Mouse (Mus musculus) midbrain, embryonic 11.5 days (tissue): ENCODE measurements at regions not wholly inside any gene's neighbourhood (a gene's known extent, or its start where the extent isn't known, plus 50 kb on each side); places are given as distances from the start of the nearest gene placed in this dataset.
"Not testable (repeated sequence)": the region's sequence is repeated elsewhere in the genome, so short reads cannot be mapped to it uniquely, and the experiment has no call there.

ENCODE experiments used
- ATAC-seq: fragments of 200-750 bp; cut with Nextera tagmentation; 2 replicates; pipeline ENCODE4 v1.8.0; 2017; ENCODE audit warnings: moderate TSS enrichment, moderate library complexity; ENCODE audit not compliant: low FRiP score
- DNase-seq: peaks from one replicate; pipeline ENCODE4 v3.0.0; 2015; ENCODE audit warnings: low spot score; ENCODE audit errors: missing footprints
- H3K27ac ChIP-seq: fragments of 300-500 bp; sonication (generic); 2 replicates; pipeline ENCODE4 v1.5.1; 2014; ENCODE audit warnings: low read depth, low read length
- H3K27me3 ChIP-seq: fragments of 300-500 bp; sonication (generic); 2 replicates; pipeline ENCODE4 v1.6.1; 2014; ENCODE audit warnings: mild to moderate bottlenecking, low read length, moderate library complexity, mixed read lengths; ENCODE audit not compliant: control insufficient read depth, insufficient read depth
- H3K36me3 ChIP-seq: fragments of 300-500 bp; sonication (generic); 2 replicates; pipeline ENCODE4 v1.6.1; 2014; ENCODE audit warnings: mild to moderate bottlenecking, low read length, moderate library complexity, mixed read lengths; ENCODE audit not compliant: control insufficient read depth, insufficient read depth
- H3K4me1 ChIP-seq: fragments of 300-500 bp; sonication (generic); 2 replicates; pipeline ENCODE4 v1.6.1; 2014; ENCODE audit warnings: low read length; ENCODE audit not compliant: control insufficient read depth, insufficient read depth
- H3K4me2 ChIP-seq: fragments of 300-500 bp; sonication (generic); 2 replicates; pipeline ENCODE4 v1.6.1; 2014; ENCODE audit warnings: mild to moderate bottlenecking, moderate library complexity
- H3K4me3 ChIP-seq: fragments of 300-500 bp; sonication (generic); 2 replicates; pipeline ENCODE4 v1.5.1; 2014; ENCODE audit warnings: low read depth, low read length
- H3K9ac ChIP-seq: fragments of 300-500 bp; sonication (generic); 2 replicates; pipeline ENCODE4 v1.6.1; 2014; ENCODE audit warnings: low read length
- H3K9me3 ChIP-seq: fragments of 300-500 bp; sonication (generic); 2 replicates; pipeline ENCODE4 v1.6.1; 2016; ENCODE audit warnings: low read length; ENCODE audit not compliant: control insufficient read depth
- WGBS: fragments of 180-500 bp; shearing (Covaris S2); extraction: QIAGEN DNeasy Blood & Tissue Kit; methylation state at CpG from one replicate; pipeline ENCODE4 v1.1.7; 2014; 5-methylcytosine and 5-hydroxymethylcytosine counted together

- not testable (repeated sequence) for H3K9me3 ChIP-seq, H3K4me3 ChIP-seq, H3K27me3 ChIP-seq, H3K4me2 ChIP-seq, DNase-seq, H3K4me1 ChIP-seq, H3K9ac ChIP-seq, H3K27ac ChIP-seq, H3K36me3 ChIP-seq
- ATAC-seq: 0 out of 2 replicates have a peak, but pooled peaks have one; percentile 33
- no CpG with 5 or more reads among the region's 45 CpGs for WGBS
Measured at GRCm38 (mm10) chr12:22623205-22623604, 1156.9 kb downstream of the Gm10330 start.
